In the genomic region with DNA sequence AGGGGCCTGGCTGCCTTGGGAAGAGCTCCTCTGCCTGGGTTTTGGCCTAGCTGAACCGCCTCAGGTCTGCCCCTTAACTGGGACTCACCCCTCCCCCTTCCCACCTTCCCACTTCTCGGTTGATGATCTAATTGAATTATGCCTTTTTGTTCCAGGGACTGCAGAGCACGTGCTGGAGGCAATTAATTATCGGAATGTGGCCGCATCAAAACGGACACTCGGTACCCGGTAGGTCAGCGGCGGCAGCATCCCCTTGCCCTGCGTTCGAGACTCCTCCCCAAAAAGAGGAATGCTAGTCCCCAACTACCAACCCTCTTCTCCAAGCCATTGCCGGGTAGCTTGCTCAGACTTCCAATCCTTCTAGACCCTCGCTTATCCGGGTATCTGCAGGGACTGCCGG, we compare ENCODE assay signal across 17 mouse cellular contexts. TPM values are rescaled to one million over a fixed set of nuclear protein-coding genes. Genes with fewer than 3 reads are reported as not detected.
DNase-seq lines count a peak whose midpoint lies in the region; ATAC-seq lines count a peak whose summit lies in the region.
"Had no signal": no experiment of that assay in that cellular context is flagged by ENCODE, and none has a peak within 500 bp of the region (broad histone marks: within the 10 kb centered on the region; RNA-seq: fewer than 3 reads in every experiment).

No protein-coding gene starts in this region.

- 13% methylated on average over 16 of the region's 16 CpGs for WGBS in embryonic facial prominence, embryonic 10.5 days
- WGBS in hindbrain, embryonic 16.5 days, result 20% methylated on average over 16 of the region's 16 CpGs
- WGBS in midbrain, embryonic 16.5 days, result 13% methylated on average over 16 of the region's 16 CpGs

- no peak overlapping the region for H3K27ac ChIP-seq in embryonic facial prominence, embryonic 10.5 days (replicated peaks)
- no peak overlapping the region for H3K27ac ChIP-seq in hindbrain, embryonic 16.5 days (ENCODE audit: low read depth, low read length)
- no peak overlapping the region for H3K27ac ChIP-seq in midbrain, embryonic 16.5 days (ENCODE audit: low read length)
- H3K27ac ChIP-seq: embryonic facial prominence, embryonic 15.5 days; liver, embryonic 14.5 days; stomach, embryonic 15.5 days had no signal

- DNase-seq in ES-CJ7 (ENCODE audit: low read depth, low spot score), result peak; percentile 31
- DNase-seq in embryonic facial prominence, embryonic 10.5 days (ENCODE audit: low spot score), result peak; percentile 19
- DNase-seq in right cerebral cortex, adult 18-20 months, result no peak
- DNase-seq in heart, postnatal 25 days (ENCODE audit: low spot score), result no peak
- DNase-seq in urinary bladder, postnatal 4 days (ENCODE audit: low spot score in 2 of 2), result no peak
- DNase-seq in frontal cortex, adult 2 months (ENCODE audit: extremely low spot score in 1 of 2, low spot score in 1 of 2), result no peak
- DNase-seq: cerebellum, adult 18-20 months; kidney, postnatal 25 days had no signal

- H3K36me3 ChIP-seq in embryonic facial prominence, embryonic 10.5 days (replicated peaks), result no peaks in the 10 kb centered on the region
- H3K36me3 ChIP-seq in hindbrain, embryonic 16.5 days (ENCODE audit: control insufficient read depth, insufficient read depth, low read length), result no peaks in the 10 kb centered on the region
- no peaks in the 10 kb centered on the region for H3K36me3 ChIP-seq in midbrain, embryonic 16.5 days (ENCODE audit: control insufficient read depth, insufficient read depth, low read length)
- H3K36me3 ChIP-seq: embryonic facial prominence, embryonic 15.5 days; heart, embryonic 12.5 days; stomach, embryonic 15.5 days had no signal

- H3K4me2 ChIP-seq in hindbrain, embryonic 16.5 days (ENCODE audit: low read length), result peak overlapping the region; percentile 24; the same call in 1 of the 2 replicates
- peak overlapping the region; percentile 25; the same call in 1 of the 2 replicates for H3K4me2 ChIP-seq in midbrain, embryonic 16.5 days (ENCODE audit: low read length)
- H3K4me2 ChIP-seq: embryonic facial prominence, embryonic 15.5 days; heart, embryonic 12.5 days; stomach, embryonic 15.5 days had no signal

- intact Hi-C loops in heart, postnatal 25 days (cut with DNase I), result loop anchor here (5.0 kb wide), 1 partner anchor 106 kb away; no protein-coding TSS in a partner anchor

- H3K4me3 ChIP-seq in embryonic facial prominence, embryonic 10.5 days, result no peak overlapping the region
- 0 out of 2 replicates have a peak overlapping the region, but pooled peaks have one; percentile 4 for H3K4me3 ChIP-seq in hindbrain, embryonic 16.5 days (ENCODE audit: low read length)
- no peak overlapping the region for H3K4me3 ChIP-seq in midbrain, embryonic 16.5 days (ENCODE audit: low read depth, low read length)
- H3K4me3 ChIP-seq: embryonic facial prominence, embryonic 15.5 days; heart, embryonic 12.5 days; stomach, embryonic 15.5 days had no signal

- no peaks in the 10 kb centered on the region for H3K9me3 ChIP-seq in embryonic facial prominence, embryonic 10.5 days
- no peaks in the 10 kb centered on the region; the same call in 1 of the 2 replicates for H3K9me3 ChIP-seq in hindbrain, embryonic 16.5 days (ENCODE audit: control insufficient read depth, low read length)
- no peaks in the 10 kb centered on the region for H3K9me3 ChIP-seq in midbrain, embryonic 16.5 days (replicated peaks; ENCODE audit: control insufficient read depth, low read length, poor library complexity, severe bottlenecking)
- H3K9me3 ChIP-seq: embryonic facial prominence, embryonic 15.5 days; stomach, embryonic 15.5 days had no signal

- ATAC-seq in hindbrain, embryonic 16.5 days, result no peak
- no peak for ATAC-seq in midbrain, embryonic 16.5 days
- ATAC-seq: inflammation-experienced regulatory T-cells, adult 6 months had no signal

- H3K27me3 ChIP-seq in embryonic facial prominence, embryonic 10.5 days (replicated peaks; ENCODE audit: low read depth, poor library complexity, severe bottlenecking), result peaks cover 96% of the 10 kb centered on the region
- H3K27me3 ChIP-seq in hindbrain, embryonic 16.5 days (replicated peaks; ENCODE audit: control insufficient read depth, insufficient read depth, low read length), result no peaks in the 10 kb centered on the region; the same call in 1 of the 2 replicates
- H3K27me3 ChIP-seq in midbrain, embryonic 16.5 days (ENCODE audit: control insufficient read depth, insufficient read depth, low read depth, low read length), result peaks cover 2% of the 10 kb centered on the region

- peaks cover 7% of the 10 kb centered on the region; the same call in 1 of the 2 replicates for H3K4me1 ChIP-seq in embryonic facial prominence, embryonic 10.5 days
- no peaks in the 10 kb centered on the region for H3K4me1 ChIP-seq in hindbrain, embryonic 16.5 days (ENCODE audit: control insufficient read depth, insufficient read depth, low read depth, low read length)
- no peaks in the 10 kb centered on the region for H3K4me1 ChIP-seq in midbrain, embryonic 16.5 days (ENCODE audit: control insufficient read depth, insufficient read depth, low read length)

- no peak overlapping the region for H3K9ac ChIP-seq in hindbrain, embryonic 16.5 days (ENCODE audit: low read depth, low read length)
- H3K9ac ChIP-seq in midbrain, embryonic 16.5 days (ENCODE audit: low read depth, low read length), result no peak overlapping the region
- H3K9ac ChIP-seq: embryonic facial prominence, embryonic 15.5 days; heart, embryonic 12.5 days; liver, embryonic 14.5 days; stomach, embryonic 15.5 days had no signal

RNA-seq across cellular contexts. Expression of a gene that starts 5.6 kb away (rescaled TPM):
- 5.4 and 5.9 TPM in 2 replicates for polyA plus RNA-seq in embryonic facial prominence, embryonic 10.5 days (2016; fragmentation: Nextera tagmentation; extraction: Ambion mirVana)
- 15.8 and 20.5 TPM in 2 replicates for polyA plus RNA-seq in hindbrain, embryonic 16.5 days (2015; fragmentation: Nextera tagmentation; extraction: Ambion mirVana)
- polyA plus RNA-seq in midbrain, embryonic 16.5 days (2015; fragmentation: Nextera tagmentation; extraction: Ambion mirVana), result 15.7 and 27.5 TPM in 2 replicates
- not detected for total RNA-seq in heart, postnatal 25 days (2021)
- polyA plus RNA-seq in frontal cortex, adult 2 months (2012; rRNA removed), result 6.7 and 8.4 TPM in 2 replicates
- total RNA-seq: megakaryocyte progenitor cell, adult 5-6 weeks; neutrophil, adult 5-6 weeks had no signal
- polyA plus RNA-seq: inflammation-experienced regulatory T-cells, adult 6 months had no signal

Comparison
In these comparisons a context has a peak if more than half of its experiments do, and no peak if none do; other contexts are left out.
1. DNase-seq: peak in ES-CJ7 (single experiment) and embryonic facial prominence, embryonic 10.5 days (single experiment); none in right cerebral cortex, adult 18-20 months (single experiment), heart, postnatal 25 days (single experiment), urinary bladder, postnatal 4 days (0 of 2) and frontal cortex, adult 2 months (0 of 2).